Comparison of ENCODE assay signal across 8 mouse cellular contexts in genomic region chr17:28312232-28313211, GRCm38 (mm10). TPM values are rescaled to one million over a fixed set of nuclear protein-coding genes. Genes with fewer than 3 reads are reported as not detected.
DNase-seq lines count a peak whose midpoint lies in the region; ATAC-seq and TF ChIP-seq lines count a peak whose summit lies in the region.

No protein-coding gene starts in this region.

- peak; percentile 1; the same call in 1 of the 2 replicates for ATAC-seq in intestine, postnatal 0 days
- ATAC-seq in stomach, embryonic 14.5 days (ENCODE audit: insufficient number of reproducible peaks, insufficient read depth, low FRiP score, low read depth), result peak; percentile 0; the same call in 1 of the 2 replicates

- peak; percentile 34 for DNase-seq in adrenal gland, postnatal 10 days
- DNase-seq in adrenal gland, adult 8-10 months, result no peak
- DNase-seq in MN1 (ENCODE audit: low spot score), result peak; percentile 71
- no peak for DNase-seq in forebrain, embryonic 10.5 days (ENCODE audit: extremely low spot score, low spot score)
- no peak for DNase-seq in layer of hippocampus, postnatal 14 days (ENCODE audit: low spot score in 2 of 2)

- H3K4me3 ChIP-seq in forebrain, embryonic 10.5 days, result peak overlapping the region; percentile 88
- H3K4me3 ChIP-seq in intestine, postnatal 0 days (ENCODE audit: low read depth, low read length), result peak overlapping the region; percentile 69
- H3K4me3 ChIP-seq in macrophage (ENCODE audit: inconsistent target), result peak overlapping the region; percentile 44
- H3K4me3 ChIP-seq in stomach, embryonic 14.5 days (ENCODE audit: low read depth, low read length), result peak overlapping the region; percentile 89

- peaks cover 53% of the 10 kb centered on the region for H3K4me1 ChIP-seq in forebrain, embryonic 10.5 days
- H3K4me1 ChIP-seq in intestine, postnatal 0 days (replicated peaks; ENCODE audit: control insufficient read depth, insufficient read depth, low read length), result no peaks in the 10 kb centered on the region; the same call in 1 of the 2 replicates
- peaks cover 10% of the 10 kb centered on the region for H3K4me1 ChIP-seq in stomach, embryonic 14.5 days (ENCODE audit: control insufficient read depth, insufficient read depth, low read length)

- no peak overlapping the region for H3K9ac ChIP-seq in intestine, postnatal 0 days (ENCODE audit: low read depth, low read length)
- H3K9ac ChIP-seq in stomach, embryonic 14.5 days (replicated peaks; ENCODE audit: low read depth, low read length), result no peak overlapping the region

- 28% methylated on average over 17 of the region's 17 CpGs for WGBS in forebrain, embryonic 10.5 days
- 23% methylated on average over 17 of the region's 17 CpGs for WGBS in intestine, postnatal 0 days
- 72% methylated on average over 5 of the region's 17 CpGs for WGBS in macrophage (ENCODE audit: missing documents)
- WGBS in stomach, embryonic 14.5 days, result 22% methylated on average over 17 of the region's 17 CpGs

- H3K9me3 ChIP-seq in forebrain, embryonic 10.5 days, result no peaks in the 10 kb centered on the region
- no peaks in the 10 kb centered on the region for H3K9me3 ChIP-seq in intestine, postnatal 0 days (ENCODE audit: control insufficient read depth)
- no peaks in the 10 kb centered on the region for H3K9me3 ChIP-seq in stomach, embryonic 14.5 days (ENCODE audit: control insufficient read depth, low read depth, low read length)

- H3K4me2 ChIP-seq in intestine, postnatal 0 days (replicated peaks; ENCODE audit: low read depth), result peak overlapping the region; percentile 85
- peak overlapping the region; percentile 27; the same call in 1 of the 2 replicates for H3K4me2 ChIP-seq in stomach, embryonic 14.5 days (replicated peaks; ENCODE audit: low read depth, low read length)

- TF ChIP-seq CTCF in intestine, postnatal 0 days (IDR thresholded peaks at IDR 0.05; ENCODE audit: low read depth), result peak; percentile 53

- H3K27ac ChIP-seq in forebrain, embryonic 10.5 days, result peak overlapping the region; percentile 95
- H3K27ac ChIP-seq in intestine, postnatal 0 days (ENCODE audit: low read depth, low read length), result no peak overlapping the region; the same call in 1 of the 2 replicates
- H3K27ac ChIP-seq in macrophage, result peak overlapping the region; percentile 42
- H3K27ac ChIP-seq in stomach, embryonic 14.5 days (ENCODE audit: low read length), result peak overlapping the region; percentile 55

- no peaks in the 10 kb centered on the region for H3K27me3 ChIP-seq in forebrain, embryonic 10.5 days (ENCODE audit: poor library complexity, severe bottlenecking)
- no peaks in the 10 kb centered on the region for H3K27me3 ChIP-seq in intestine, postnatal 0 days (replicated peaks; ENCODE audit: control insufficient read depth, insufficient read depth, low read length)
- no peaks in the 10 kb centered on the region for H3K27me3 ChIP-seq in stomach, embryonic 14.5 days (ENCODE audit: control insufficient read depth, insufficient read depth, low read length)

- peaks cover 12% of the 10 kb centered on the region; the same call in 1 of the 2 replicates for H3K79me2 ChIP-seq in macrophage (ENCODE audit: inconsistent target)

- H3K36me3 ChIP-seq in forebrain, embryonic 10.5 days (replicated peaks), result peaks cover 21% of the 10 kb centered on the region
- no peaks in the 10 kb centered on the region; the same call in 1 of the 2 replicates for H3K36me3 ChIP-seq in intestine, postnatal 0 days (ENCODE audit: control insufficient read depth, insufficient read depth)
- H3K36me3 ChIP-seq in macrophage (ENCODE audit: inconsistent target), result peaks cover 18% of the 10 kb centered on the region
- H3K36me3 ChIP-seq in stomach, embryonic 14.5 days (ENCODE audit: control insufficient read depth, insufficient read depth, low read length), result peaks cover 16% of the 10 kb centered on the region

RNA-seq across cellular contexts. Expression of gene Fance, which starts 0.8 kb away (rescaled TPM):
- 10 to 100 TPM; 24.2 to 36.2 TPM for total RNA-seq in adrenal gland, postnatal 10 days (2021)
- 10 to 100 TPM; 24.9 to 45.2 (median 36.2) TPM for total RNA-seq in adrenal gland, adult 8-10 months (2022)
- polyA plus RNA-seq in forebrain, embryonic 10.5 days (2016; fragmentation: Nextera tagmentation; extraction: Ambion mirVana), result 31.6 and 32.5 TPM in 2 replicates
- 10.3 and 11.0 TPM in 2 replicates for polyA plus RNA-seq in intestine, postnatal 0 days (2015; fragmentation: Nextera tagmentation; extraction: Ambion mirVana)
- 10 to 100 TPM in 22 of 26 experiments, 1 to 10 TPM in 4; 3.7 to 74.7 (median 25.1) TPM for total RNA-seq in macrophage (2018; cell fraction: chromatin; rRNA removed)
- total RNA-seq in macrophage (2018; cell fraction: cytosol; rRNA removed), result 10 to 100 TPM in 20 of 26 experiments, 1 to 10 TPM in 6; 8.0 to 29.0 (median 13.7) TPM
- total RNA-seq in macrophage (2018; cell fraction: nucleus; rRNA removed), result 10 to 100 TPM in 20 of 26 experiments, 1 to 10 TPM in 6; 6.8 to 53.6 (median 14.9) TPM
- polyA plus RNA-seq in macrophage (2018), result 10.8 to 20.6 TPM (median 20.1 TPM) in 3 replicates
- 26.5 and 29.9 TPM in 2 replicates for polyA plus RNA-seq in stomach, embryonic 14.5 days (2014; fragmentation: Nextera tagmentation; extraction: Ambion mirVana)
- 10 to 100 TPM; 23.0 to 28.2 TPM for total RNA-seq in layer of hippocampus, postnatal 14 days (2021)

RNA-seq across cellular contexts. Expression of gene Rpl10a, which starts 15.7 kb away (rescaled TPM):
- total RNA-seq in adrenal gland, postnatal 10 days (2021), result 100 to 1,000 TPM; 948 to 951 TPM
- 100 to 1,000 TPM; 742 to 804 (median 775) TPM for total RNA-seq in adrenal gland, adult 8-10 months (2022)
- 511 and 540 TPM in 2 replicates for polyA plus RNA-seq in forebrain, embryonic 10.5 days (2016; fragmentation: Nextera tagmentation; extraction: Ambion mirVana)
- 383 and 417 TPM in 2 replicates for polyA plus RNA-seq in intestine, postnatal 0 days (2015; fragmentation: Nextera tagmentation; extraction: Ambion mirVana)
- 100 to 1,000 TPM in 18 of 26 experiments, 10 to 100 TPM in 8; 45.1 to 363 (median 129) TPM for total RNA-seq in macrophage (2018; cell fraction: chromatin; rRNA removed)
- 100 to 1,000 TPM; 231 to 788 (median 435) TPM for total RNA-seq in macrophage (2018; cell fraction: cytosol; rRNA removed)
- total RNA-seq in macrophage (2018; cell fraction: nucleus; rRNA removed), result 100 to 1,000 TPM in 25 of 26 experiments, 10 to 100 TPM in 1; 93.9 to 792 (median 186) TPM
- 257 to 572 TPM (median 569 TPM) in 3 replicates for polyA plus RNA-seq in macrophage (2018)
- 797 and 911 TPM in 2 replicates for polyA plus RNA-seq in stomach, embryonic 14.5 days (2014; fragmentation: Nextera tagmentation; extraction: Ambion mirVana)
- total RNA-seq in layer of hippocampus, postnatal 14 days (2021), result 100 to 1,000 TPM; 394 to 418 TPM

RNA-seq across cellular contexts. Expression of gene Tead3, which starts 38.1 kb away (rescaled TPM):
- 10 to 100 TPM; 12.8 to 13.5 TPM for total RNA-seq in adrenal gland, postnatal 10 days (2021)
- total RNA-seq in adrenal gland, adult 8-10 months (2022), result 10 to 100 TPM in 3 of 4 experiments, 1 to 10 TPM in 1; 8.5 to 21.1 (median 13.3) TPM
- polyA plus RNA-seq in forebrain, embryonic 10.5 days (2016; fragmentation: Nextera tagmentation; extraction: Ambion mirVana), result 5.2 and 5.5 TPM in 2 replicates
- 5.8 and 6.2 TPM in 2 replicates for polyA plus RNA-seq in intestine, postnatal 0 days (2015; fragmentation: Nextera tagmentation; extraction: Ambion mirVana)
- 1 to 10 TPM in 3 of 26 experiments, under 1 TPM in 7, not detected in 16; 0.28 to 2.7 (median 0.61) TPM for total RNA-seq in macrophage (2018; cell fraction: chromatin; rRNA removed)
- under 1 TPM in 8 of 26 experiments, not detected in 18; 0.09 to 0.19 (median 0.10) TPM for total RNA-seq in macrophage (2018; cell fraction: cytosol; rRNA removed)
- total RNA-seq in macrophage (2018; cell fraction: nucleus; rRNA removed), result under 1 TPM in 6 of 26 experiments, not detected in 20; 0.23 to 0.86 (median 0.29) TPM
- polyA plus RNA-seq in macrophage (2018), result not detected in 3 replicates
- polyA plus RNA-seq in stomach, embryonic 14.5 days (2014; fragmentation: Nextera tagmentation; extraction: Ambion mirVana), result 15.7 and 16.0 TPM in 2 replicates
- 1 to 10 TPM; 5.1 to 5.7 TPM for total RNA-seq in layer of hippocampus, postnatal 14 days (2021)

RNA-seq across cellular contexts. Expression of gene Tulp1, which starts 52.5 kb away (rescaled TPM):
- under 1 TPM; 0.33 to 1.00 TPM for total RNA-seq in adrenal gland, postnatal 10 days (2021)
- under 1 TPM in 2 of 4 experiments, not detected in 2; 0.16 to 0.49 TPM for total RNA-seq in adrenal gland, adult 8-10 months (2022)
- polyA plus RNA-seq in forebrain, embryonic 10.5 days (2016; fragmentation: Nextera tagmentation; extraction: Ambion mirVana), result 3.5 and 3.8 TPM in 2 replicates
- polyA plus RNA-seq in intestine, postnatal 0 days (2015; fragmentation: Nextera tagmentation; extraction: Ambion mirVana), result 1.2 and 1.4 TPM in 2 replicates
- total RNA-seq in macrophage (2018; cell fraction: chromatin; rRNA removed), result not detected
- total RNA-seq in macrophage (2018; cell fraction: cytosol; rRNA removed), result not detected
- total RNA-seq in macrophage (2018; cell fraction: nucleus; rRNA removed), result not detected
- not detected in 3 replicates for polyA plus RNA-seq in macrophage (2018)
- polyA plus RNA-seq in stomach, embryonic 14.5 days (2014; fragmentation: Nextera tagmentation; extraction: Ambion mirVana), result 5.2 and 6.6 TPM in 2 replicates
- not detected for total RNA-seq in layer of hippocampus, postnatal 14 days (2021)

Comparison
In these comparisons a context has a peak if more than half of its experiments do, and no peak if none do; other contexts are left out.
1. DNase-seq: peak in adrenal gland, postnatal 10 days (single experiment) and MN1 (single experiment); none in adrenal gland, adult 8-10 months (single experiment), forebrain, embryonic 10.5 days (single experiment) and layer of hippocampus, postnatal 14 days (0 of 2).
2. Peak in every context shown above with its lines, with median percentiles within 50 percentile points of each other: H3K4me3 ChIP-seq.